Mouse (Mus musculus): ENCODE measurements around the gene Usp10. TPM values are rescaled to one million over a fixed set of nuclear protein-coding genes. Genes with fewer than 3 reads are reported as not detected.

Gene Usp10
- polyA plus RNA-seq, 1 experiment from 2014 or later = 40.3 TPM

DNA sequence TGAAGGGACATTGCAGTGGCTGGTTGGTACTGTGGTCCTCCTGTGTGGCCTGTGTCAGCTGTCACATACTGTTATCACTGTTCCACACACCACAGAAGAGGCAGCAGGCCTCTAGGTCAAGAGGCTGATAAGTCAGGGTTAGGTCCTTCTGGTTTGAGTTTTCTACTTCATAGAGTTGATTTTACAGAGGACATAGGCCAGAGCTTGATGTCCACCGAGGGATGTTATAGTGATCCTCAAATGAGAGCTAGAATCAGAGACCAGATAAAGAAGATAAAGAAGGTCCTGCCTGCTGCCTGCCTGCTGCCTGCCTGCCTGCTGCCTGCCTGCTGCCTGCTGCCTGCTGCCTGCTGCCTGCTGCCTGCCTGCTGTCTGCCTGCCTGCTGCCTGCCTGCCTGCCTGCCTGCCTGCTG lies 8.0 kb downstream of the Usp10 start:
- DNase-seq (ENCODE audit: low spot score) (no peak), ATAC-seq (no peak)
- Histone ChIP-seq H3K9me3 (ENCODE audit: low read length) (no peaks in the 10 kb centered on the region), H3K9ac (replicated peaks; ENCODE audit: low read depth) (no peak overlapping the region), H3K36me3 (ENCODE audit: insufficient read depth, low read length) (no peaks in the 10 kb centered on the region), H3K4me1 (ENCODE audit: insufficient read depth, low read depth, low read length) (peaks cover 16% of the 10 kb centered on the region; the same call in 1 of the 2 replicates), H3K27ac (ENCODE audit: low read length) (no peak overlapping the region), H3K27me3 (replicated peaks; ENCODE audit: insufficient read depth, low read length) (no peaks in the 10 kb centered on the region), H3K4me2 (replicated peaks; ENCODE audit: low read depth, low read length) (no peak overlapping the region), H3K4me3 (ENCODE audit: low read depth, low read length) (no peak overlapping the region)
- WGBS = 44% methylated on average over 1 of the region's 1 CpGs
- TF ChIP-seq CTCF (IDR thresholded peaks at IDR 0.05) (no peak), EP300 (IDR thresholded peaks at IDR 0.05) (no peak)

DNA sequence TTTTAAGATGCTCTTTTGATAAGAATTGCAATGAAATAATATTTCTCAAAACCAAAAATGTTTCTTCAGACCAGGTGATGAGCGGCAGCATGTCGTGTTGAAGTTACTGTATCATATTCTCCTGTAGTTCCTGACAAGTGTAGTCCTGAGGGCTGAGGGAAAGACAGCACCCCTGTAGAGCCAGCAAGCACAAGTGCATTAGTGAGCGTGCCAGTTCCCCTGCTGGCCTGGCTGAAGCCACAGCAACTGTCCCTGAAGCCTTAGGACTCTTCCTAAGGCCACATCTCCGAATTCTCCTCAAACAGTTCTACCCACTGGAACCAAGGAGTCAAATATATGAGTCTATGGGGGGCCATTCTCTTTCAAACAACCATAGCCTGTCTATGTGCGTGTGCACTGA lies 13.1 kb downstream of the Usp10 start:
- no peak for ATAC-seq
- Histone ChIP-seq H3K9me3 (ENCODE audit: low read length) (no peaks in the 10 kb centered on the region), H3K9ac (replicated peaks; ENCODE audit: low read depth) (no peak overlapping the region), H3K4me2 (replicated peaks; ENCODE audit: low read depth, low read length) (no peak overlapping the region), H3K36me3 (ENCODE audit: insufficient read depth, low read length) (no peaks in the 10 kb centered on the region), H3K4me3 (ENCODE audit: low read depth, low read length) (no peak overlapping the region), H3K27me3 (replicated peaks; ENCODE audit: insufficient read depth, low read length) (no peaks in the 10 kb centered on the region), H3K27ac (ENCODE audit: low read length) (no peak overlapping the region), H3K4me1 (ENCODE audit: insufficient read depth, low read depth, low read length) (no peaks in the 10 kb centered on the region)
- WGBS = 92% methylated on average over 5 of the region's 5 CpGs
- DNase-seq (ENCODE audit: low spot score) = no peak
- no peak for TF ChIP-seq EP300 (IDR thresholded peaks at IDR 0.05)

DNA sequence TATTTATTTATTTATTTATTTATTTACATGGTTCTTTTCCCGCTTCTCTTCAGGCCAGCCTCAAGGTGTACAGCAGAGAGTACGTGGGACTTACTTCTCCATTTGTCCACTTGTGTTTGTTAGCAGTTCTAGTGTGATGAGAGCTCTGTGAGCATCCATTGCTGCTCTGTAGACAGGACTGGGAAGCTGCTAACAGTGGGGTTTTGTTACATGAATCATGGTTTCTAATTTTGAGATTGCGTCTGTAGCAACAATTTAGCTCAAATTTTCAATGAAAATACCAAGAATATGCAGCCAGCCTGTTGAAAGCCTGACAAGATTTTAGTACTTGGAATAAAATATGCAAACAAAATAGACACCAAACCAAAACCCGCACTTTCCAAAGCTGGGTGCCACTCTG lies 15.3 kb downstream of the Usp10 start:
- DNase-seq (ENCODE audit: low spot score) (no peak), ATAC-seq (no peak)
- Histone ChIP-seq H3K9ac (replicated peaks; ENCODE audit: low read depth) (no peak overlapping the region), H3K27ac (ENCODE audit: low read length) (no peak overlapping the region), H3K4me2 (replicated peaks; ENCODE audit: low read depth, low read length) (no peak overlapping the region), H3K4me3 (ENCODE audit: low read depth, low read length) (no peak overlapping the region), H3K9me3 (ENCODE audit: low read length) (no peaks in the 10 kb centered on the region), H3K27me3 (replicated peaks; ENCODE audit: insufficient read depth, low read length) (no peaks in the 10 kb centered on the region), H3K36me3 (ENCODE audit: insufficient read depth, low read length) (no peaks in the 10 kb centered on the region), H3K4me1 (ENCODE audit: insufficient read depth, low read depth, low read length) (no peaks in the 10 kb centered on the region)
- WGBS = 91% methylated on average over 4 of the region's 4 CpGs
- no peak for TF ChIP-seq EP300 (IDR thresholded peaks at IDR 0.05)
- no peak for TF ChIP-seq CTCF (IDR thresholded peaks at IDR 0.05)

DNA sequence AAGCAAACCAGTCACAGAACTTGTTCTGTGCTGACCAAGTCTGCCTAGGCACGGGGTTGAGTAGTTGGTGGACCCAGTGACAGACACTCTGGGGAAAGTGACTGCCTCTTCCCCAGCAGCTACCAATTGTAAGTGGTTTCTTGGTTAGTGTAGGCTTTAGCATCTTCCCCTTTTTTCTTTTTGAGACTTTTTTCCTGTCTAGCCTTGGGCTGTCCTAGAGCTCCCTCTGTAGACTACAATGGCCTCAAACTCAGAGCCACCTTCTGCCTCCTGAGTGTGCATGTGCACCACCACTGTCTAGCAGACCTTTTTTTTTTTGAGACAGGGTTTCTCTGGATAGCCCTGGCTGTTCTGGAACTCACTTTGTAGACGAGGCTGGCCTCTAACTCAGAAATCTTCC lies 16.3 kb downstream of the Usp10 start:
- no peak; the same call in 1 of the 2 replicates for ATAC-seq
- H3K4me2 ChIP-seq (replicated peaks; ENCODE audit: low read depth, low read length) = no peak overlapping the region
- 65% methylated on average over 2 of the region's 2 CpGs for WGBS

DNA sequence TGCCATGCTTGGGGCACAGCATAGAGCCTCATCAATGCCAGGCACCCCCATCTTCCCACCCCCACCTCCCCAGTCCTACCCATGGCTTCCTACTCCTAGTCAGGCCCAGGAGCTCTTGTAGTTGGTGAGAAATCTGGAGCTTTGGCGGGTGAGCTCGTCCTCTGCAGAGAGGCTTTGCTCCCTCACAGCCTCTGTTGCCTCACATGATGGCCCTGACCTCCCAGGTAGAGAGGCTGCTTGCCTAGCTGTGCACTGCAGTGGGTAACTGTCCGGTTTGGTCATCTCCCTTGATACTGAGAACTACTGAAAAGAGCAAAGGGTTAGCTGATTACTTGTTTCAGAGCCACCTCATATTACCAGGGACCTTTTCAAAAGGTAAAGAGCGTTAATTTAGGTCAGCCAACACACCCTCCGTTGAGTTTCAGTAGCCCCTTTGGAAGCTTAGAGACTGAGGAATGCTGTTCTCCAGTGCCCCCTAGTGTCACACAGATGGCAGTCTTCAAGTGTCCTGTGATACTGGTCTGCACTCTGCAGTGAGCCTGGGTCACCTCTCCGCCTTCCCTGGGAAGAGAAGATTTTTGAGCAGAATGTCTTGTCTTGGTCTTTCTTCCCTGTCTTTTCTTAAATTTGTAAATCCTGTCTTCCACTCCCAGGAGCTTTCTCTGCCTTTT lies 17.4 kb downstream of the Usp10 start:
- Histone ChIP-seq H3K4me1 (ENCODE audit: insufficient read depth, low read depth, low read length) (no peaks in the 10 kb centered on the region), H3K9me3 (ENCODE audit: low read length) (no peaks in the 10 kb centered on the region), H3K4me2 (replicated peaks; ENCODE audit: low read depth, low read length) (no peak overlapping the region), H3K27ac (ENCODE audit: low read length) (no peak overlapping the region), H3K36me3 (ENCODE audit: insufficient read depth, low read length) (no peaks in the 10 kb centered on the region), H3K9ac (replicated peaks; ENCODE audit: low read depth) (no peak overlapping the region), H3K27me3 (replicated peaks; ENCODE audit: insufficient read depth, low read length) (no peaks in the 10 kb centered on the region), H3K4me3 (ENCODE audit: low read depth, low read length) (no peak overlapping the region)
- DNase-seq (ENCODE audit: low spot score) (peak; percentile 82), ATAC-seq (peak; percentile 86)
- TF ChIP-seq EP300 (IDR thresholded peaks at IDR 0.05) = no peak
- peak; percentile 89 for TF ChIP-seq CTCF (IDR thresholded peaks at IDR 0.05)
- WGBS = 37% methylated on average over 6 of the region's 6 CpGs

More for the DNA sequence above, 16.3 kb downstream of the Usp10 start:
- Histone ChIP-seq H3K27ac (ENCODE audit: low read length) (no peak overlapping the region), H3K9me3 (ENCODE audit: low read length) (no peaks in the 10 kb centered on the region), H3K27me3 (replicated peaks; ENCODE audit: insufficient read depth, low read length) (no peaks in the 10 kb centered on the region), H3K4me3 (ENCODE audit: low read depth, low read length) (no peak overlapping the region), H3K9ac (replicated peaks; ENCODE audit: low read depth) (no peak overlapping the region), H3K4me1 (ENCODE audit: insufficient read depth, low read depth, low read length) (no peaks in the 10 kb centered on the region), H3K36me3 (ENCODE audit: insufficient read depth, low read length) (no peaks in the 10 kb centered on the region)
- TF ChIP-seq CTCF (IDR thresholded peaks at IDR 0.05) (peak; percentile 56), EP300 (IDR thresholded peaks at IDR 0.05) (no peak)
- DNase-seq (ENCODE audit: low spot score) = peak; percentile 60

DNA sequence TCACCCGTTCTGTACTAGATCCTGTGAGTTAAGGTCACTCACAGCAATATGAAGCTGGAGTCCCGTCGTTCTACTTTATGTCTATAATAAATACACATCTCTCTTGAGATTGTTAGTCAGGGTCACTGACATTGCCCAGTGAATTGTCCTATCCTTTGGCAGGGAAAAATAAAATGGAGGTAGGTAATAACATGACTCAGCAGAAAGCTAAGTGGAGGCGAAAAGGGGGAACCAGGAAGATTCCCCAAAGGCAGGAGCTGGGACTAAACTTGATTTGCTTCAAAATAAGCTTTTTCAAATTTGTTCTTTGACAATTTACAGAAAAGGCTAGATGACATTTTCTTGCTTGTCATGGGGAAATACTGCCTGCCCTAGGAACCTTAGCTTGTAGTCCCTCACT lies 21.2 kb downstream of the Usp10 start:
- 67% methylated on average over 4 of the region's 4 CpGs for WGBS
- H3K9me3 ChIP-seq (ENCODE audit: low read length) = no peaks in the 10 kb centered on the region
- H3K27ac ChIP-seq (ENCODE audit: low read length) = no peak overlapping the region
- DNase-seq (ENCODE audit: low spot score) = no peak
- no peak for ATAC-seq
- no peak overlapping the region for H3K4me2 ChIP-seq (replicated peaks; ENCODE audit: low read depth, low read length)
- TF ChIP-seq EP300 (IDR thresholded peaks at IDR 0.05) (no peak), CTCF (IDR thresholded peaks at IDR 0.05) (no peak)
- H3K9ac ChIP-seq (replicated peaks; ENCODE audit: low read depth) = no peak overlapping the region
- no peaks in the 10 kb centered on the region for H3K27me3 ChIP-seq (replicated peaks; ENCODE audit: insufficient read depth, low read length)
- no peak overlapping the region for H3K4me3 ChIP-seq (ENCODE audit: low read depth, low read length)
- H3K36me3 ChIP-seq (ENCODE audit: insufficient read depth, low read length) = no peaks in the 10 kb centered on the region
- H3K4me1 ChIP-seq (ENCODE audit: insufficient read depth, low read depth, low read length) = no peaks in the 10 kb centered on the region

Measured in lung, postnatal 0 days (tissue).